Mouse (Mus musculus) forebrain, postnatal 0 days (tissue): Measurements from ENCODE around the gene Cend1. TPM values are rescaled to one million over a fixed set of nuclear protein-coding genes. Genes with fewer than 3 reads are reported as not detected.
A peak's percentile ranks its signal among the peaks of the same experiment; 100 is the strongest.

Experiments used
- ATAC-seq: fragments of 200-750 bp; cut with Nextera tagmentation; 2 replicates; pipeline ENCODE4 v1.8.0; 2017; ENCODE audit warnings: mild to moderate bottlenecking, moderate library complexity
- DNase-seq: peaks from one replicate; pipeline ENCODE4 v3.0.0-alpha.2; 2015
- H3K27ac ChIP-seq: fragments of 300-500 bp; sonication (generic); 2 replicates; pipeline ENCODE4 v1.5.1; 2014; ENCODE audit warnings: low read depth, mild to moderate bottlenecking, antibody characterized with exemption, low read length, moderate library complexity, mixed read lengths
- H3K27me3 ChIP-seq: fragments of 300-500 bp; sonication (generic); 2 replicates; pipeline ENCODE4 v1.6.1; 2014; ENCODE audit warnings: mild to moderate bottlenecking, low read length, mixed read lengths; ENCODE audit not compliant: insufficient read depth
- H3K36me3 ChIP-seq: fragments of 300-500 bp; sonication (generic); 2 replicates; pipeline ENCODE4 v1.6.1; 2014; ENCODE audit warnings: mild to moderate bottlenecking, moderate library complexity; ENCODE audit not compliant: insufficient read depth
- H3K4me1 ChIP-seq: fragments of 300-500 bp; sonication (generic); 2 replicates; pipeline ENCODE4 v1.6.1; 2014; ENCODE audit warnings: antibody characterized with exemption; ENCODE audit not compliant: insufficient read depth
- H3K4me2 ChIP-seq: fragments of 300-500 bp; sonication (generic); 2 replicates; pipeline ENCODE4 v1.6.1; 2014; ENCODE audit warnings: low read depth, mild to moderate bottlenecking, moderate library complexity
- H3K4me3 ChIP-seq: fragments of 300-500 bp; sonication (generic); 2 replicates; pipeline ENCODE4 v1.5.1; 2014; ENCODE audit warnings: low read depth, low read length, mixed read lengths
- H3K9ac ChIP-seq: fragments of 300-500 bp; sonication (generic); 2 replicates; pipeline ENCODE4 v1.6.1; 2014; ENCODE audit warnings: mild to moderate bottlenecking
- H3K9me3 ChIP-seq: fragments of 300-500 bp; sonication (generic); 2 replicates; pipeline ENCODE4 v1.6.1; 2016; ENCODE audit warnings: low read length
- CTCF ChIP-seq: sonication (generic); IDR thresholded peaks from 2 replicates; pipeline ENCODE4 v1.5.1; 2016; ENCODE audit warnings: antibody characterized with exemption, control low read depth, low read depth
- WGBS: fragments of 180-500 bp; shearing (Covaris S2); extraction: QIAGEN DNeasy Blood & Tissue Kit; methylation state at CpG from one replicate; pipeline ENCODE4 v1.1.7; 2014; 5-methylcytosine and 5-hydroxymethylcytosine counted together
- polyA plus RNA-seq: library from polyadenylated mRNA; unstranded; fragments of >200 nt; fragmentation: Nextera tagmentation; extraction: Ambion mirVana; gene quantifications from 2 replicates; pipeline ENCODE4 v1.2.1, GENCODE M21; 2015
- total RNA-seq: library from RNA; depleted of rRNA; stranded (reverse); fragments of >200 nt; gene quantifications from 2 replicates; pipeline ENCODE4 v1.2.3, GENCODE M21; 2014

The Cend1 gene
- total and polyA plus RNA-seq, 2 experiments from 2014 or later, result 83.3 to 125 TPM

DNA sequence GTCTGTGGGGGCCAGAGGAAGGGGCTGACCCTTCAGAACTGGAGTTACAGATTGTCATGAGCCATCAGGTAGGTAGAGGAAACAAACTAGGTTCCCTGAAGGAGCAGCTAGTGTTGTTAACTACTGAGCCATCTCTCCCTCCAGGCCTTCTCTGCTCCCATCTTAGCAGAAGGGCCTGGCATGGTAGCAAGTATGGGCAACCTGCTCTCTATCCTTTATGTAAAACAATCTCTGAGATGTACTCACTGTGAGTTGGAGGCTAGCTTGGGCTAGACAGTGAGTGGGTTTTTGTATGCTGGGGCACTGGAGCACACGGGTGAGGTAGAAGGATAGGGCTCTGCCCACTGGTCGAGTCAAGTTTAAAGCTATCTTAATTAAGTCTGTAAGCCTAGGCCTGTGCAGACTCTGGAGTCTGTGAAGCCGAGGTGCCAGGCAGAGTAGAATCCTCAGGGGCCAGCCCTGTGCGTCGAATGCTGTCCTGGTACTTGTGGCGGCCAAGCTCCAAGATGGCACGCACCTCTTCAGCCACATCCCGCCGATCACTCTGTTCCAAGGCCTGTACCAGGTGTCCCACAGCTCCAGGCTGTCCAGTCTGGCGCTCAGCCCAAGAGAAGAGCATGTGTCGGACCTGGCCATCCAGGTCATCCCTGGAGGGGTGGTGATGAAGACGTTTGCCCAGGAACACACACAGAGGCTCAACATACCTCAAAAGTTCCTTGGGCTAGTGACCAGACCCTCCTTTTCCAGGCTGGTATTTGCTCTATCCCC, 9.1 kb upstream of the Cend1 start:
- peaks cover 11% of the 10 kb centered on the region for H3K36me3 ChIP-seq
- no peak for TF ChIP-seq CTCF
- ATAC-seq (no peak), DNase-seq (no peak)
- H3K9ac ChIP-seq, result no peak overlapping the region
- peaks cover 30% of the 10 kb centered on the region for H3K4me1 ChIP-seq
- H3K4me3 ChIP-seq, result no peak overlapping the region
- 93% methylated on average over 12 of the region's 12 CpGs for WGBS
- H3K27ac ChIP-seq, result peak overlapping the region; percentile 86; the same call in 1 of the 2 replicates
- no peak overlapping the region; the same call in 1 of the 2 replicates for H3K4me2 ChIP-seq
- no peaks in the 10 kb centered on the region for H3K9me3 ChIP-seq
- no peaks in the 10 kb centered on the region for H3K27me3 ChIP-seq

GRCm38 (mm10) chr7:141437178-141438120, 8.2 kb upstream of the Cend1 start, which contains the start of gene Slc25a22:
Slc25a22 (minus strand) TSS chr7:141437892.
- Histone ChIP-seq H3K9ac (peak within 1 kb of the TSS; percentile 87), H3K36me3 (peaks cover 20% of the 10 kb centered on the region), H3K9me3 (no peaks in the 10 kb centered on the region), H3K4me2 (peak within 1 kb of the TSS; percentile 93), H3K27ac (peak within 1 kb of the TSS; percentile 86), H3K27me3 (no peaks in the 10 kb centered on the region), H3K4me3 (peak within 1 kb of the TSS; percentile 70), H3K4me1 (peaks cover 31% of the 10 kb centered on the region)
- WGBS, result 7% methylated on average over 53 of the region's 53 CpGs
- ATAC-seq (peak; percentile 91), DNase-seq (peak; percentile 93)
- TF ChIP-seq CTCF, result peak; percentile 81

DNA sequence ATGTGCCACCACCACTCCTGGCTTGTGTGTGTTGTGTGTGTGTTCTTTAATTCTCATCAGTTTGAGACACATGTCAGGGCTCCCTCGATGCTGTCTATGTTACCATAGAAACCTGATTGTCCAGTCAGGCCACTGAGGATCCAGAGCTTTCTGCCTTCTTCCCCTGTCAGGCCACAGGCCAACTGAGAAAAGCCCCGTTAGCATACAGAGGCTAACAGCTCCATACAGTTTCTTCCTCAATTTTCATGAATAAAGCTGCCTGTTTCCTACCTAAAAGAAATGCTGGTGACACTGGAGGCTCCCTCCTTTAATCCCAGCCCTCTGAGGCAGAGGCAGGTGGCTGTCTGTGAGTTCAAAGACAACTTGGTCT, 7.2 kb upstream of the Cend1 start:
- no peak for DNase-seq
- ATAC-seq, result no peak
- no peaks in the 10 kb centered on the region for H3K9me3 ChIP-seq
- H3K4me1 ChIP-seq, result peaks cover 31% of the 10 kb centered on the region
- peak overlapping the region; percentile 93 for H3K4me2 ChIP-seq
- peak overlapping the region; percentile 86; the same call in 1 of the 2 replicates for H3K27ac ChIP-seq
- H3K27me3 ChIP-seq, result no peaks in the 10 kb centered on the region
- peak overlapping the region; percentile 87 for H3K9ac ChIP-seq
- H3K36me3 ChIP-seq, result peaks cover 30% of the 10 kb centered on the region
- no peak for TF ChIP-seq CTCF
- H3K4me3 ChIP-seq, result peak overlapping the region; percentile 70
- 43% methylated on average over 2 of the region's 2 CpGs for WGBS

- peak overlapping the region; percentile 86; the same call in 1 of the 2 replicates for H3K27ac ChIP-seq
- no peak overlapping the region for H3K9ac ChIP-seq
- WGBS, result 81% methylated on average over 9 of the region's 9 CpGs
- peaks cover 35% of the 10 kb centered on the region for H3K36me3 ChIP-seq
- no peak for DNase-seq
- H3K4me3 ChIP-seq, result peak overlapping the region; percentile 53; the same call in 1 of the 2 replicates
- peaks cover 31% of the 10 kb centered on the region for H3K4me1 ChIP-seq
- TF ChIP-seq CTCF, result no peak
- peak overlapping the region; percentile 93 for H3K4me2 ChIP-seq
- no peak for ATAC-seq
- H3K9me3 ChIP-seq, result no peaks in the 10 kb centered on the region
- H3K27me3 ChIP-seq, result no peaks in the 10 kb centered on the region
These were observed 6.7 kb upstream of the Cend1 start for GRCm38 (mm10) chr7:141435856-141436522.

GRCm38 (mm10) chr7:141435129-141435855, 6.0 kb upstream of the Cend1 start:
- H3K27me3 ChIP-seq, result no peaks in the 10 kb centered on the region
- peaks cover 42% of the 10 kb centered on the region for H3K36me3 ChIP-seq
- H3K4me1 ChIP-seq, result peaks cover 31% of the 10 kb centered on the region
- peak overlapping the region; percentile 86 for H3K27ac ChIP-seq
- H3K4me3 ChIP-seq, result peak overlapping the region; percentile 53
- ATAC-seq, result peak; percentile 32
- WGBS, result 3% methylated on average over 17 of the region's 17 CpGs
- H3K9ac ChIP-seq, result peak overlapping the region; percentile 66
- DNase-seq, result peak; percentile 73
- TF ChIP-seq CTCF, result no peak
- no peaks in the 10 kb centered on the region for H3K9me3 ChIP-seq
- peak overlapping the region; percentile 87 for H3K4me2 ChIP-seq

DNA sequence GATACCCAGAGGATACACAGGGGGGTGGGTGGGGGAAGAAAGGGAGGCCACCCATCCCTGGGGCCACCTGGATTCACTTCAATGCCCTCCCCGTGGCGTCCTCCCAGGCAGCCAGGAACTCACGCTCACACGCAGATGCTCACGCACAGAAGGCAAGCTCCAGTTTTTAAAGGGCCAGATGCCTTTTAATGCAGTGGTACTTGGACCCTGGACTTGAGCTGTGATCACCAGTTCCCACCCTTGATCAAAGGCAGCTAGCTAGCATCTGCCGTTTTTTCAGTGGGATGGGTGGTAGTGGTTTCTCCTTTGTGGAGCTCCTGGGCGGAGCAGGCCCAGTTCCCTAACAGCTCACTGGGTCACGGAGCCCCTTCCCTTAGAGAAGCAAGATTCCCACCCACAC, 5.2 kb upstream of the Cend1 start:
- ATAC-seq (peak; percentile 19; the same call in 1 of the 2 replicates), DNase-seq (peak; percentile 83)
- Histone ChIP-seq H3K27ac (peak overlapping the region; percentile 86), H3K9me3 (no peaks in the 10 kb centered on the region), H3K4me2 (peak overlapping the region; percentile 87), H3K27me3 (no peaks in the 10 kb centered on the region), H3K36me3 (peaks cover 38% of the 10 kb centered on the region), H3K4me3 (peak overlapping the region; percentile 53), H3K4me1 (peaks cover 31% of the 10 kb centered on the region), H3K9ac (peak overlapping the region; percentile 66)
- no peak for TF ChIP-seq CTCF
- 8% methylated on average over 8 of the region's 8 CpGs for WGBS
